ENCODE assay signal across 28 mouse cellular contexts in genomic region chr2:33412111-33412510, GRCm38 (mm10). TPM values are rescaled to one million over a fixed set of nuclear protein-coding genes. Genes with fewer than 3 reads are reported as not detected.
A peak's percentile ranks its signal among the peaks of the same experiment; 100 is the strongest.
DNase-seq lines count a peak whose midpoint lies in the region; ATAC-seq lines count a peak whose summit lies in the region.
"Had no signal": no experiment of that assay in that cellular context is flagged by ENCODE, and none has a peak within 500 bp of the region (broad histone marks: within the 10 kb centered on the region; RNA-seq: fewer than 3 reads in every experiment).

No protein-coding gene starts in this region.

- no peak for ATAC-seq in heart, embryonic 12.5 days (ENCODE audit: insufficient number of reproducible peaks, low FRiP score)
- no peak for ATAC-seq in hindbrain, embryonic 13.5 days (ENCODE audit: low FRiP score)
- ATAC-seq: inflammation-experienced regulatory T-cells, adult 6 months; liver, embryonic 12.5 days; liver, postnatal 0 days; Patski had no signal

- no peak overlapping the region for H3K9ac ChIP-seq in heart, embryonic 12.5 days
- H3K9ac ChIP-seq in hindbrain, embryonic 13.5 days, result no peak overlapping the region
- H3K9ac ChIP-seq: embryonic facial prominence, embryonic 12.5 days; hindbrain, embryonic 15.5 days; liver, embryonic 12.5 days; liver, postnatal 0 days; neural tube, embryonic 13.5 days had no signal

- H3K27ac ChIP-seq in heart, embryonic 12.5 days (ENCODE audit: poor library complexity, severe bottlenecking), result no peak overlapping the region
- H3K27ac ChIP-seq in hindbrain, embryonic 13.5 days, result no peak overlapping the region
- H3K27ac ChIP-seq: embryonic facial prominence, embryonic 12.5 days; hindbrain, embryonic 15.5 days; layer of hippocampus, adult 2 months; liver, embryonic 12.5 days; neural tube, embryonic 13.5 days; stomach, postnatal 0 days had no signal

- peaks cover 13% of the 10 kb centered on the region for H3K4me1 ChIP-seq in heart, embryonic 12.5 days (replicated peaks)
- H3K4me1 ChIP-seq in hindbrain, embryonic 13.5 days (replicated peaks), result peaks cover 11% of the 10 kb centered on the region
- H3K4me1 ChIP-seq: embryonic facial prominence, embryonic 12.5 days; hindbrain, embryonic 15.5 days; liver, embryonic 12.5 days had no signal

- DNase-seq in adrenal gland, postnatal 10 days, result peak; percentile 32
- DNase-seq in adrenal gland, postnatal 4 days (ENCODE audit: low spot score in 2 of 2), result no peak
- DNase-seq in heart, adult 11 months, result peak; percentile 91
- peak; percentile 67 for DNase-seq in adrenal gland, postnatal 14 days
- peak; percentile 75 for DNase-seq in brain, adult 2 months (ENCODE audit: low read depth, low spot score)
- DNase-seq: cerebellum, adult 11 months; cerebellum, adult 9-10 months; cerebellum, postnatal 36 days; embryo, embryonic 11 days; kidney, adult 2 months; kidney, postnatal 36 days; left cerebral cortex, postnatal 4 days; liver, postnatal 0 days; lung, postnatal 36 days; right cerebral cortex, postnatal 4 days; thymus, adult 2 months; thymus, postnatal 36 days had no signal

- H3K4me2 ChIP-seq in heart, embryonic 12.5 days, result no peak overlapping the region
- no peak overlapping the region for H3K4me2 ChIP-seq in hindbrain, embryonic 13.5 days
- H3K4me2 ChIP-seq: embryonic facial prominence, embryonic 12.5 days; hindbrain, embryonic 15.5 days; liver, embryonic 12.5 days; midbrain, embryonic 11.5 days; neural tube, embryonic 13.5 days had no signal

- H3K27me3 ChIP-seq in heart, embryonic 12.5 days (replicated peaks), result no peaks in the 10 kb centered on the region
- H3K27me3 ChIP-seq in hindbrain, embryonic 13.5 days, result no peaks in the 10 kb centered on the region
- H3K27me3 ChIP-seq: embryonic facial prominence, embryonic 12.5 days; hindbrain, embryonic 15.5 days; liver, embryonic 12.5 days; neural tube, embryonic 13.5 days; Patski had no signal

- H3K9me3 ChIP-seq in heart, embryonic 12.5 days (replicated peaks), result no peaks in the 10 kb centered on the region
- H3K9me3 ChIP-seq in hindbrain, embryonic 13.5 days, result no peaks in the 10 kb centered on the region
- H3K9me3 ChIP-seq: embryonic facial prominence, embryonic 12.5 days; hindbrain, embryonic 15.5 days; liver, embryonic 12.5 days; neural tube, embryonic 13.5 days had no signal

- no peak overlapping the region for H3K4me3 ChIP-seq in heart, embryonic 12.5 days
- no peak overlapping the region for H3K4me3 ChIP-seq in hindbrain, embryonic 13.5 days
- H3K4me3 ChIP-seq: embryonic facial prominence, embryonic 12.5 days; hindbrain, embryonic 15.5 days; layer of hippocampus, adult 2 months; liver, embryonic 12.5 days; neural tube, embryonic 13.5 days had no signal

- peaks cover 39% of the 10 kb centered on the region for H3K36me3 ChIP-seq in heart, embryonic 12.5 days
- peaks cover 40% of the 10 kb centered on the region for H3K36me3 ChIP-seq in hindbrain, embryonic 13.5 days

- WGBS in heart, embryonic 12.5 days, result 73% methylated on average over 14 of the region's 14 CpGs
- WGBS in hindbrain, embryonic 13.5 days, result 88% methylated on average over 14 of the region's 14 CpGs

RNA-seq across cellular contexts. Expression of gene Zbtb34, which starts 19.0 kb away (rescaled TPM):
- total RNA-seq in adrenal gland, postnatal 10 days (2021), result 10 to 100 TPM; 20.0 to 21.5 TPM
- total RNA-seq in adrenal gland, postnatal 4 days (2021), result 10 to 100 TPM; 22.9 TPM
- 6.9 and 8.1 TPM in 2 replicates for polyA plus RNA-seq in heart, embryonic 12.5 days (2016; fragmentation: Nextera tagmentation; extraction: Ambion mirVana)
- 12.7 and 15.1 TPM in 2 replicates for total RNA-seq in adrenal gland, postnatal 14 days (2021)
- polyA plus RNA-seq in hindbrain, embryonic 13.5 days (2015; fragmentation: Nextera tagmentation; extraction: Ambion mirVana), result 7.2 and 9.2 TPM in 2 replicates

RNA-seq across cellular contexts. Expression of gene Ralgps1, which starts 40.8 kb away (rescaled TPM):
- 1 to 10 TPM; 4.2 to 6.3 TPM for total RNA-seq in adrenal gland, postnatal 10 days (2021)
- 10 to 100 TPM in 1 of 2 experiments, 1 to 10 TPM in 1; 7.6 to 10.1 TPM for total RNA-seq in adrenal gland, postnatal 4 days (2021)
- polyA plus RNA-seq in heart, embryonic 12.5 days (2016; fragmentation: Nextera tagmentation; extraction: Ambion mirVana), result 5.4 and 6.3 TPM in 2 replicates
- 3.7 and 5.2 TPM in 2 replicates for total RNA-seq in adrenal gland, postnatal 14 days (2021)
- 37.3 and 39.7 TPM in 2 replicates for polyA plus RNA-seq in hindbrain, embryonic 13.5 days (2015; fragmentation: Nextera tagmentation; extraction: Ambion mirVana)

RNA-seq across cellular contexts. Expression of gene Zbtb43, which starts 56.2 kb away (rescaled TPM):
- total RNA-seq in adrenal gland, postnatal 10 days (2021), result 10 to 100 TPM; 21.9 to 26.7 TPM
- 10 to 100 TPM; 21.5 to 24.1 TPM for total RNA-seq in adrenal gland, postnatal 4 days (2021)
- 13.6 and 14.8 TPM in 2 replicates for polyA plus RNA-seq in heart, embryonic 12.5 days (2016; fragmentation: Nextera tagmentation; extraction: Ambion mirVana)
- 22.1 and 22.2 TPM in 2 replicates for total RNA-seq in adrenal gland, postnatal 14 days (2021)
- polyA plus RNA-seq in hindbrain, embryonic 13.5 days (2015; fragmentation: Nextera tagmentation; extraction: Ambion mirVana), result 27.7 and 28.2 TPM in 2 replicates

Comparison
In these comparisons a context has a peak if more than half of its experiments do, and no peak if none do; other contexts are left out.
1. DNase-seq: peak in adrenal gland, postnatal 10 days (single experiment), heart, adult 11 months (single experiment), adrenal gland, postnatal 14 days (single experiment) and brain, adult 2 months (single experiment); none in adrenal gland, postnatal 4 days (0 of 2).